Mouse (Mus musculus) layer of hippocampus, postnatal 25 days (tissue): Measurements from ENCODE around the gene Borcs8. TPM values are rescaled to one million over a fixed set of nuclear protein-coding genes. Genes with fewer than 3 reads are reported as not detected.

Experiments used
- DNase-seq, 2 experiments: peaks; one replicate each; pipeline ENCODE4 v3.0.0; 2022; ENCODE audit warnings: mixed read lengths in 2 of 2, low spot score in 1 of 2; ENCODE audit errors: extremely low spot score in 1 of 2
- total RNA-seq, 2 experiments: library from RNA; stranded (reverse); gene quantifications; 2 replicates each; pipeline ENCODE4 v1.2.3; 2021

Gene Borcs8
- total RNA-seq = 10 to 100 TPM; 47.0 to 47.5 TPM

DNA sequence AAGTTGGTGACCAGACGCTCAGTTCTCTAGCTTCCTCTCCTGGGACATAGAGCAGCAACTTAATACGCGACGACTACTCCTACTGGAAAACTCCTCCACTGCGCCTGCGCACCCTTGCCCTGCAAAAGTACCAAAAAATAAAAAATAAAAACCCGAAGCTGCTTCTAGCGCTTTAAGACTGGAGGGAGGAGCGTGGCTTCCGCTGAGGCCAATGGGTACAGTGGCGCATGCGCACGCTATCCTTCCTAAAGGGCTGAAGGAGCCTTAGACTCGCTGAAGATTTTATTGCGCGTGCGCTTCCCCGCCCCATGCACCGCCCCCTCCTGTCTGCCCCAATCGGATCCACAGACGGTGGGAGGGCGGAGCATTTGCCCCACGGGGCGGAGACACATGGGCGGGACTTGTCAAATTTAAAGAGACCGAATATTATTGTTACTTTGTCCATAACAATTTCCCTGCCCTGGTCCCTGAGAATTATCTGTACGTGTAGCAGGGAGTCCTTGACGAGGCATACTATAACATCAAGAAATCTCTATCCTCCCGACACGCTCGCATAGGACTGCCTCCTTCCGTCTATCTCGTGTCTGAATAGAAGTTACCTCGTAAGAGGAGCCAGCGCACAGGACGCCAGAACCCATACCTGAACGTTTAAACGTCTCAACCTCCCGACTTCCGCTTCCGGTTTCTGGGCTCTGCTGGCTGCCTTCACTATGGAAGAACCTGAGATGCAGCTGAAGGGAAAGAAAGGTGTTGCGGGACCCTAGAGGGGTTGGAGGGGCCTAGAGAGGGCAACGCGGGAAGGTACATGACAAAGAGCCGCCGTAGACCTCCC, at the start of gene Borcs8, which contains the start of the genes Rfxank and Mef2b:
Borcs8 (plus strand) TSS at position 474 of the 832 bp plus-strand sequence.
Rfxank (minus strand) TSS at position 129 of the 832 bp plus-strand sequence.
Mef2b (plus strand) TSS at position 686 of the 832 bp plus-strand sequence.
- DNase-seq = peak; percentile 87 to 91

DNA sequence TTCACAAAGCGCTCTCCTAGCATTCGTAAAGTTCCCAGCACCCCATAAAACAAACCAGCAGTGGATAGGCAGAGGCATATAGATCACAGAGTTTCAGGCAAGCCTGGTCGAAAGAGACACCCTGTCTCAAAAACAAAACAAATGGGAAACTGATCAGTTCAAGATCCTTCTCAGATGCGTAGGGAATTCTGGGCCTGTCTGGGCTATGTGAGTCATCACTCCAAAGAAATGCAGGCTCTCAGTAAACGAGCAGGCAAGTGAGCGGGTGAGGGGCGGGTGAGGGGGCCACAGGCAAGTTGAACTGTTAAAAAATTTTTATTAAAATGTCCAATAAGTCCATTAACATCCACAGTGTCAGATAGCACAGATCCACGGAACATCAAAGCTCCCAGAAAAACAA, 46.5 kb upstream of the Borcs8 start:
- no peak for DNase-seq

DNA sequence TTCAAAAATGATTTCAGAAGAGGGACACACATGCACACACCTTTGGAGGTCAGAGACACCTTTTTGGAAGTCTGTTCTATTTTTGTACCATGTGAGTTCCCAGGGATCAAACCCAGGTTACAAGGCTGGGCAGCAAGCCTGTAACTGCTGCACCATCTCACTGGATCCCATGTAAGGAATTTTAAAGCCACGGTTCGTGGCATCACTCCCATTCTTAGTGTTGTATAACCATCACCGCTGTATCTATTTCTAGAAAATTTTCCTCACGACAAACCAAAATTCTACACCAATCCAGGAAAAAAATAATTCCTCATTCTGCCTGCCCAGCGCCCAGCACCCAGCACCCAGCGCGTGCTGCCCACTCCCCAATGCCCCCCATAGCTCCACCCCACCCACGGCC, 40.0 kb upstream of the Borcs8 start:
- DNase-seq = no peak

DNA sequence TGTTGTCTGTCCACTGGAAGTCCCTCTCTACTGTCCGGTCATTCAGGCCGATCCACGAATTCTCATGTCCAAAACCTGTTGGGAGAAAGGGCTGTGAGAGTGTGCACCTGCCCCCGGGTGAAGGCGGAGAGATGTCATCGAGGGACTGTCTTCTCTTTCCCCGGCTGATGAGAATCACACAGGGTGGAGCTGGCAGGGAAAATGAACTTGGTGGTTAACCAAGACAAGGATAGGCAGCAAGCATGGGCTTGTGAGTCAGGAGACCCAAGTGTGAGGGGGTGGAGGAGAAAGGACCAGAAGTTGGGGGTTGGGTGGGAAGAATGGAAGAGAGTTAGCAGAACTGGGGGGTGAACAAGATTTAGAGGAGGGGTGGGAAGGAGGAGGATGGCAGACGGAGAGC, 39.1 kb upstream of the Borcs8 start:
- DNase-seq = no peak

DNA sequence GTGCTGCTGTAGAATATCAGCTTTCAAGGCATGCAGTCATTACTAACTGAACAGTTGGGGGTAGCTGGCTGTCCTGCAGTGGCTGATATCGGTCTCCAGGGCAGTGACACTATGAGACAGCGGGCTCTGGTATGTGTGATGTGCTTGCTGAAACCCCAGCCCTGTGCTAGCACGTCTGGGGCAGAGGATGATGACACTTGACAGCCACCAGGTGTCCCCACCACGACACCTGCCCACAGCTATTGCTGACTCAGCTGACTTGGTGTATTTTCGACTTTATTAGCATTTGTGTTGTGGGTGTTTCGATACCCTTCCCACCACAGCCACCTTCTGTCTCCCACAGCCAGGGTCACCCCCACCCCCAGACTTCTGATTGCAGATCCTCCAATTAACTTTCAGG, 34.8 kb upstream of the Borcs8 start:
- DNase-seq = no peak

DNA sequence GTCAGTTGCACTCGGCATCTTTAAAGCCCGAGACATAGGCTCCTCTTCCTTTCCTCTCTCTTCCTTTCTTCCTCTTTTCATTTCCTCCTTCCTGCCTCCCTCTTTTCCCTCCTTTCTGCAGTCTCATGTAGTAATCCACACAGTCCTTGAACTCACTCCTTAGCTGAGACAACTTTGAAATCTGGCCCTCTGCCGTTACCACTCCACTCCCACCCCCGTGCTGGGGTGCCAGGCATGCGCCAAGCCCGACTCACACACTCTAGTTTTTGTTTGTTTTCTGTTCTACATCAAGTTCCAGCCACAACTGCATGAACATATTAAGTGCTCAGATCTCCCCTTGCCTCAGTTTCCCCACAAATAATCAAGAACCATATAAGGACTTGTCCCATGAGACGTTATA, 34.4 kb upstream of the Borcs8 start:
- no peak for DNase-seq

DNA sequence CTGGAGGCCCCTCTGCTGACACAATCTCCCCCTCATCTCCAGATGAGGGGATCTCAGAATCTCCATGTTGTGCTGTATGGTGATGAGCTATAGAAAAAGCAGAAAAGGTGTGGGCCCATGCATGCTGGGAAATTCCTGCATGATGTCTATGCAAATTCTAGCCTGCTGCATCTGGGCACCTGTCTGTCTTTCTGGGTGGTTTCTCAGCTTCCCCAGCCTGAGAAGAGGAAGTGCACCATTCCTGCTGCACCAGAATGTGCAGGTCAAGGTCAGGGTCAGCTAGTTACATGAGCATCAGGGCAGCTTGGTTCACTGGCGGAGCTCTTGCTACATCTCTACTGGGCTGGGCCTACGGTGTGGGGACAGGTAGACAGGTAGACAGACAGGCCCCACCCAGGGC, 28.8 kb upstream of the Borcs8 start:
- no peak for DNase-seq

DNA sequence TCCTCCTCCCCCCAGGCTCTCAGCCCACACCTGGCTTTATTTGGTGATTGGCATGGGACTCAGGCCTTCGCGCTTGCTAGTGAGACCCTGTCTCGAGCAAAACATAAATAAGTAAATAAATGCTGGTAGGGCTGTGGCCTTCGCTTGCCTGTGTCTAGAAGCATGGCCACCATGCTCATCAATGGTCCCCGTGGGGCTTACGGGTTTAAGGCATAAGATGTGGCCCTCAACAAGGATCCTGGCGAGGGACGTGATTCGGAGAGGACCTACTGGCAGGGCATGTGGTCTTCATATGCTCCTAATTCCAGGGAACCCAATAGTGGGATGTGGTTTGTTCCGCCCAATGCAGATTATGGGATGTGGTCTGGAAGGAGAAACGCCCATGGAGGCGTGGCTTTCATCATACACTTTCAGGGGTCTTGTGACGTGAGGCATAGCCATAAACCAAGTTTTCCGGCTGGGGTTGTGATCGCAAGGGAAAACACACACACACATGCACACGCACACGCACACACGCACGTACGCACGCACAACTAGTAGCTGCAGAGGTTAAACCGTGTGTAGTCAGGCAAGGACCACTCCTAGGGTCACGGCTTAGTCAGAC, 28.0 kb upstream of the Borcs8 start:
- no peak for DNase-seq

DNA sequence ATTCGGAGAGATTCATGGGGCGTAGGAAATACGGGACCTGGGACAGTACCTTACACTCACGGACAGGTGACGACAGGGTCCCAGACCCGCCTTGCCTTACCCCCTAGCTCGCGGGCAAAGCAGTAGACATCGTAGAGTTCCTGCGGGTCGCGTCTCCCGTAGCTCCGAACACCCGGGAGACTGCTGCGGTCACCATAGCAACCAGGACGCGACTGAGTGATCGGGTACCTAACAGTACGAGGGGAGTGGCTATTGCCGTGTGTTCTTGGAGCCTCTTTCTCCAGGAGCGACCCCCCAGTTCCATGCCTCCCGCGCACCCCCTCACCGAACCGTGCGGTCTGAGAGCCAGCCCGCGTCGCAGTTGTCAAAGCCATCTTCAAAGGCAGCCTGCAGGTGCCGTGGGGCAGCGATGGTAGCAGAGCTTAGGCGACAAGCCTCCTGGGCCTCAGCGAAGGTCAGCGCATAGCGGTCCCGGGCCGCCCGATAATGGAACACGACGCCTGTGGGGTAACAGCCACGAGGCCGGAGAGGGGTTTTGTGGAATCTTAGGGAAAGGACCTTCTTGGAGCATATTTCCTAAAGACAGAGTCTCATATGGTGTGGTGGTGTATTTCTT, 26.8 kb upstream of the Borcs8 start:
- no peak for DNase-seq

DNA sequence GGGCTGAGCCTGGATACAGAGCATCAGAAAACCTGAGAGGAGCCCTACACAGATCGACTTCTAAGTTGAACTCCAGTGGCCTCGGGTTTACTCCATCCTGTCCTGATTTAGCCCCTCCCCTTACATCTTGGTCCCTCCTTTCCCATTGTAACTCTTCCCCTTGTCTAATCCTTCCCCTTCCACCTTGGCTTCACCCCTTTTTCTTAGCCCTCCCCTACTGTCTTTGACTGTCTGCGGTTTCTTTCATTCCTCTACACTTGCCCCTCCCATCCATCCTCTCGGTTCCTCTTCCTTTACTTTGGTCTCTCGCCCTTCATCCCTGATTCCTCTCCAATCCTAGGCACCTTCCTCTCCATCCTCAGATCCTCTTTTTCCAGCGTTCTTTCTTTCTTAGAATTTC, 24.8 kb upstream of the Borcs8 start:
- DNase-seq = no peak

DNA sequence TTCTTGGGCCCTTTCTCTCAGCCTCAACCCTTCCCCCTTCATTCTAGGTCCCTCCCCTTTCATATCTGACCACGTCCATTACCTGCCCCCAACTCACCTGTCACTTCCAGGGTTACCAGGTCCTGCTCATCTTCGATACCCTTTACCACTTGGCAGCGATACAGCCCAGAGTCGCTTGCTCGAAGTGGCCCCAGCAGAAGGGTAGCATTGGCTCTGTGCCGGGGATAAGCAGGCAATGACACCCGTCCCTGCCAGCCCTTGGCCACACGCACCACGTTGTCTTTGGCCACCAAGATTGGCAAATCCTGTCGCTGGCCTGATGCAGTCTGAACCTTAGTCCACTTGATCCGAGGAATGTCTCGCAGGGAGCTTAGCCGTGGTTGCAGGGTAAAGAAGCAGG, 24.4 kb upstream of the Borcs8 start:
- DNase-seq = no peak

DNA sequence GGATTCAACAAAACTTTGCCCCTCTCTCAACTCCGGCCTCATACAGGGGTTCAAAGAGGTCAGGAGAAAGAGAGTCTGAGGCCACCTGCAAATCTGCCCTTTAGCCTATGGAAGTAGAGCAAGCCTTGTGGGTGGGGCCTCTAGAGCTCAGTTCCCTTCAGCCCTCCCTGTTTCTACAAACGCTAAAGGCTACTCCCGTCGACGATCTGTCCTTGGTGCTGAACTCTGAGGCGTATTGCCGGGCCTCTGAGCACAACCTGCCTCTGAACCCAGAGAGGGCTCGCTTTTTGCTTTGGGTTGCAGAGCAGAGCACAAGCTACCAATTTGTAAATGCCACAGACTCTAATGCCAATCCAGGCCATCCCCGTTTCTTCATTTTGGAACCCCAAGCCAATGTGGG, 21.7 kb upstream of the Borcs8 start:
- no peak for DNase-seq

DNA sequence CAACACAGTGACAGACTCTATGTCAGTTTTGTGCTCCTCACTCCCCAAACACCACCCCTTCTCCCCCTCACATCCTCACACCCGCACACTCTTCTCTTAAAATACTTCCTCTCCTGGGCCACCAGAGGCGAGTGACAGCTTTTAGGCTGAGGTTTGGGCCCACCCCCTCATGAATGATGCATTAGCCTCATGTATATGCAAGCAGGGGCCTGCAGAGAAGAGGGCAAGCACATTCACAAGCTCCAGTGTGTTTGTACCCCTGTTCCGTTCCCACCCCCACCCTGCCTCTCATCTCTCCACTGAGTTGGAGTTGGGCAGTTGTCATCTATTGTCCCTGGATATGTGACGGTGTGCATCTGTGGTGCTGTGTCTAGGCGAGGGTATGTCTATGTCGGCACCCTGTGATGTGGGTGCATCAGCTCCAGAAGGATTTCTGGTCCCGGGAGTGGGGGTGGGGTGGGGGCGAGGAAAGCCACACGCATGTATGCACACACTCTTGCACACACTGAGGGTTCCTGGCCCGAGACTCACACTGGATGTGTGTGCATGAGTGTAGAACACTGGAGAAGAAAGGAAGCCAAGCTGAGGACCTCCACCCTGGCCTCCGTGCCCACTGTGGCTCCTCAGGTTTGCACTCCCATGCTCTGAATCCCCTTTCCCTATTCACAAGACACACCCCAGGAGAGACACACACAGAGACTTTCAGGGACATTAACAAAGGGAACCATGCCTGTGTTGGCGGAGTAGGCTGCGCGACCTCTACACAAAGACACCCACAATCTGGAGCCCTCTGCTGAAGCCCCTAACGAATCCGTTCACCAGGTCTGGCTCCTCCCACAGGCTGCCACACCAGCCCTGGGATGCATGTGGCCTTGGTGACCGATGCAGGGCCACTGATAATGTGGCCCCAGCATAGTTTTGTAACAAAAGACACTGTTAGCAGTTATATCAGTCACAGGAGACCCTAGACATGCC, 20.3 kb upstream of the Borcs8 start:
- no peak for DNase-seq

DNA sequence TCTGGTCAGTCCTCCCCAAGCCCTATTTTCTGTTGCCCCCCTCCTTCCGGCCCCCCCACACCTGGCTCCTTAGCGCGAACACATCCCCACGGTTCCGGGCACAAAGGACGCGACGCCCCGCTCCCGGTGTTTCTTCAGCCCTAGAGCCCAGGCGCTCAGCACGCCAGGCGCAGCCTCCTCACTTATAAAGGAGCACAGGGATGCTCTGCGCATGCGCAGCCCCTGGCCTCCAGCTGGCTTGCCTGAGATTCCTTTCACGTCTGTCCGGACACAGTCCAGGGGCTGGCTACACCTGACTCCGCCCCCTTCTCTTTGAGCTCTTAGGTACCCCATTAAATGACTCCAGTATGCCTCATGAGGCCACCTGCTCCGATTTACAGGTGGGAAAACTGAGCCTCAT, 18.6 kb upstream of the Borcs8 start, which contains the start of gene Ncan:
Ncan (minus strand) TSS at position 207 of the 400 bp plus-strand sequence.
- peak; percentile 93 to 95 for DNase-seq

DNA sequence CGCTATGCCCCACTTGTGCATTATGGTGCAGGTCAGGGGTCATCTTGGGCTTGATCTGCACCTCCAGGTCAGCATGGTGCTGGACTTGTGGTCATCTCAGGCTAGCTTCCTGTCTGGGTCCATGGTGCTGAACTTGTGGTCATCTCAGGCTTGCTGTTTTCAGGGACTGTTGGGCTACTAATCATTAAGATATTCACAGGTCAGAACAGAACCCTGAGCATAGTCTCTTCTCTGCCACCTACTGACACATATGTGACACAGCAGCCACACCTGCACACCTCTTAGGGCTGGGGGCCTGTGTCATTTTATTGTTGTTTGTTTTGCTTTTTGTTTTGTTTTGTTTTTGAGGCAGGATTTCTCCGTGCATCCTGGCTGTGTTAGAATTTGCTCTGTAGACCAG, 16.4 kb upstream of the Borcs8 start:
- no peak for DNase-seq

DNA sequence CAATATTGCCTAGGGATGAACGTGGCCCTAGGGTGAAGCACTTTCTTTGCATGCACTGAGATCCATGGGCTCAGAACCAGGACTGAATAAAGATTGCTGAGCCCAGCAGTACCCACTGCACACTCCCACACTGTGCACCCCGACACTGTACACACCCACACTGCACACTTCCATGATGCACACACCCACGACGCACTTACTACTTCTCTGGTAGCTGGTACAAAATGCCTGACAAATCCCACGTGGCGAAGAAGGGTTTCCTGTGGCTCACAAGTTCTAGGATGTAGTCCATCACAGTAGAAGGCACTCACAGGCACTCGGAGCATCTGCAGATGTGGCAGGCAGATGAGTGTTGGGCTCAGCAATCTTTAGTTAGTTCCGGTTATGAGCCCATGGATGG, 14.3 kb upstream of the Borcs8 start:
- no peak for DNase-seq

DNA sequence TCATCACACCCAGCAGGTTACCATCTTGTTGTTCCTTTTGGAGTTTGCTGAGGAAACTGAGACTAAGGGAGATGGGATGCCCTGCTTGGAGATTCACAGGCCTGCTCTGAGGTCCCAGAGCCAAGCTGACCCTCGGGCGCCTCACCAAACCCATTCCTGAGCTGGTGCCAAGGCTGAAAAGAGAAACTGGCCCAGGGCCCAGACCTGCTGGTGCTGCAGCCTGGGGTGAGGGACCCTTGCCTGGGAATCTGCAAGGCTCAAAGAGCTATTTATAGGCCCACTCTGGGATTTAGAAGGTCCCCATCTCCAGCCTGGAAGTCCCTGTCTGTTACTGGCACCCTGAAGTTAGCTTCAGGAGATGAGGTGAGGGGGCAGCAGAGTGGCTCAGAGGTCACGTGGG, 10.9 kb upstream of the Borcs8 start:
- peak in 1 of 2 experiments; percentile 65 for DNase-seq

DNA sequence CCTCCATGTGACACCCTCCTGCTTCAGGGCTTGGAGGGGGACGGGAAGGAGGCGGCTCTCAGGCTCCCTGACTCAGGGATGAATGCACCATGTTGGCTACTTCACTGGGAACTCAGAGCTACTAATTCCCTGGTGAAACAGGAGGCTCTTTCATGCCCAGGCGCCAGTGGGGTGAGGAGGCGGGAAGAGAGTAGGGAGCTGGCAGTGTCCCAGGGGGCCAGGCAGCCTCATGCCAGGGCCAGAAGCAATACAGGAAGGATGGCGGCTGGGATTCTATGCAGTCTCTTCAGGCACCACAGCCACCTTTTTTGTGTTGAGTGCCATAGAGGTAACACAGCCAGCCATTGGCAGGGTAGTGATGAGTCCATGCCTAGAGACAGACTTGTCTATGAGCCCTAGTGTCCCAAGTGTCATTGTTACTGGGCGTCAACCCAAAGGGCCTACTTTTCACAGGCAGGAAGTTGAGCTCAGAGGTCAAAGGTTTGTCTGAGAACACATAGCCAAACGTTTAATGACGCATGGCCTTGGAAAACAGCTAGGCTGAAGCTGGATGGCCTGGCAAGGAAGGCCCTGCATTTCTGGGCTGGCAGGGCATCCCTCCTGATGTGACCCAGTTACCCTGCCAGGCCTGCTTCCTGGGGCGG, 9.9 kb upstream of the Borcs8 start:
- peak; percentile 53 to 64 for DNase-seq

DNA sequence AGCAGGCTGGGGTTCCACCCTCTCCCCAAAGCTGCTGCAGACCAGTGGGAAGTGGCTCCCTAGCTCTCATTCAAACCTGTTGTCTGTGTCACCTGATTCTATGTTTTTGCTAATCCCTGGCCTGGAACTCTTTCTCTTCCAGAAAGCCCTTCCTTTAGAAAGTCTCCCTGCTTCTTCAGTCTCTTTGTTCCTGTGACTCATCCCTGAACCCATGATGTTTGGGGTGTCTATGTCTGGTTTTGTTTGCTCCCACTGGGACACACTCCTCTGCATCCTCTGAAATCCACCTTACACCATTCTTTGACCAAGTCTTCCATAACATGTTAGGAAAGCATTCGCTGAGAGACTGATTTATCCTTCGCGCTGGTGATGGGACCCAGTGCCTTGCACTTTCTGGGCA, 9.2 kb upstream of the Borcs8 start:
- DNase-seq = no peak
